Mouse (Mus musculus) lung, postnatal 0 days (tissue): ENCODE results near the gene Rimbp3.

ENCODE experiments used
- CTCF ChIP-seq: IDR thresholded peaks from 2 replicates; pipeline ENCODE4 v1.5.1; 2016; ENCODE audit warnings: antibody characterized with exemption, mild to moderate bottlenecking
- EP300 ChIP-seq: IDR thresholded peaks from 2 replicates; pipeline ENCODE4 v1.6.1; 2016; ENCODE audit warnings: antibody characterized with exemption, mild to moderate bottlenecking, control low read depth

DNA sequence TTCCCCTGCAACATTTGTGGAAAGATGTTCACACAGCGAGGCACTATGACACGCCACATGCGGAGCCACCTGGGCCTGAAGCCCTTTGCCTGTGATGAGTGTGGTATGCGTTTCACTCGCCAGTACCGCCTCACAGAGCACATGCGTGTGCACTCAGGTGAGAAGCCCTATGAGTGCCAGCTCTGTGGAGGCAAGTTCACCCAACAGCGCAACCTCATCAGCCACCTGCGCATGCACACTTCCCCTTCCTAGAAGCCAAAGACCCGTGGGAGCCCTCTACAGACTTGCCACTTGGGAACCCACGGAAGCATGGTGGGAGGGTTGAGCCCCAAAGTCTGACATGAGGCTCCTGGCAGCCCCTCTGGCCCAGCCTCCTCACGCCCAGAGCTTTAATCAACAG is 50.5 kb downstream of the Rimbp3 start:
- TF ChIP-seq EP300 (no peak), CTCF (no peak)
